Mouse (Mus musculus): ENCODE data around the gene Plxnd1. TPM values are rescaled to one million over a fixed set of nuclear protein-coding genes. Genes with fewer than 3 reads are reported as not detected.

Plxnd1 gene
- polyA plus RNA-seq, 2 experiments, result 50.4 to 61.9 TPM

- Histone ChIP-seq H3K27me3 (ENCODE audit: control insufficient read depth, insufficient read depth, low read length) (no peaks in the 10 kb centered on the region), H3K4me1 (ENCODE audit: control insufficient read depth, insufficient read depth, low read length) (no peaks in the 10 kb centered on the region), H3K9ac (ENCODE audit: low read depth, low read length, severe bottlenecking) (no peak overlapping the region), H3K4me2 (replicated peaks; ENCODE audit: low read depth, low read length, severe bottlenecking) (no peak overlapping the region), H3K27ac (replicated peaks; ENCODE audit: low read depth, low read length) (no peak overlapping the region), H3K9me3 (ENCODE audit: control insufficient read depth, low read length) (no peaks in the 10 kb centered on the region), H3K4me3 (replicated peaks; ENCODE audit: low read length) (no peak overlapping the region), H3K36me3 (ENCODE audit: control insufficient read depth, insufficient read depth, low read length) (peaks cover 6% of the 10 kb centered on the region; the same call in 1 of the 2 replicates)
- no peak for DNase-seq (ENCODE audit: low spot score)
- 89% methylated on average over 5 of the region's 5 CpGs for WGBS
- TF ChIP-seq POLR2A (IDR thresholded peaks at IDR 0.05; ENCODE audit: borderline replicate concordance, extremely low read depth, insufficient read depth, insufficient read length), result no peak
- ATAC-seq (ENCODE audit: low FRiP score, low read depth), result no peak
Observed at GRCm38 (mm10) chr6:116031052-116031451, 36.2 kb upstream of the Plxnd1 start.

DNA sequence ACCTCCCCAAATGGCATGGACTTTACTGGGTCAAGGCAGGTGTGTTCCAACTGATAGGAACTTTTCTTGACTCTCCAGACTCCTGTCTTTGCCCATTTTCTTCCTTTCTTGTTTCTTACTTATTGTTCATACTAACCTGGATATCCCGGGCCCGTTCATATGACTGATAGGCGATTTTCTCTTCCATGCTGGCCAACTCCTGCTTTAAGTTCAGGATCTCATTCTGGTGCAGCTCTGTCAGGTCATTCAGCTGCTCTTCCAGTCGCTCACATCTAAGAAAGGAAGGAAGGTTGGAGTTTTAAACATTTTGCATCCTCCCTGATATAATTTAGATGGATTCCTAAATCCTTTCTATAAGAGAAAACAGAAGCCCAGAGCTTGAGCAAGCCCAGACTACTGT is 29.9 kb upstream of the Plxnd1 start:
- DNase-seq (ENCODE audit: low spot score) (no peak), ATAC-seq (ENCODE audit: low FRiP score, low read depth) (no peak)
- Histone ChIP-seq H3K4me3 (replicated peaks; ENCODE audit: low read length) (no peak overlapping the region), H3K9ac (ENCODE audit: low read depth, low read length, severe bottlenecking) (no peak overlapping the region), H3K4me2 (replicated peaks; ENCODE audit: low read depth, low read length, severe bottlenecking) (no peak overlapping the region), H3K9me3 (ENCODE audit: control insufficient read depth, low read length) (peaks cover 10% of the 10 kb centered on the region), H3K27ac (replicated peaks; ENCODE audit: low read depth, low read length) (no peak overlapping the region), H3K27me3 (ENCODE audit: control insufficient read depth, insufficient read depth, low read length) (no peaks in the 10 kb centered on the region), H3K4me1 (ENCODE audit: control insufficient read depth, insufficient read depth, low read length) (no peaks in the 10 kb centered on the region), H3K36me3 (ENCODE audit: control insufficient read depth, insufficient read depth, low read length) (peaks cover 37% of the 10 kb centered on the region)
- WGBS, result 90% methylated on average over 4 of the region's 4 CpGs
- no peak for TF ChIP-seq POLR2A (IDR thresholded peaks at IDR 0.05; ENCODE audit: borderline replicate concordance, extremely low read depth, insufficient read depth, insufficient read length)

DNA sequence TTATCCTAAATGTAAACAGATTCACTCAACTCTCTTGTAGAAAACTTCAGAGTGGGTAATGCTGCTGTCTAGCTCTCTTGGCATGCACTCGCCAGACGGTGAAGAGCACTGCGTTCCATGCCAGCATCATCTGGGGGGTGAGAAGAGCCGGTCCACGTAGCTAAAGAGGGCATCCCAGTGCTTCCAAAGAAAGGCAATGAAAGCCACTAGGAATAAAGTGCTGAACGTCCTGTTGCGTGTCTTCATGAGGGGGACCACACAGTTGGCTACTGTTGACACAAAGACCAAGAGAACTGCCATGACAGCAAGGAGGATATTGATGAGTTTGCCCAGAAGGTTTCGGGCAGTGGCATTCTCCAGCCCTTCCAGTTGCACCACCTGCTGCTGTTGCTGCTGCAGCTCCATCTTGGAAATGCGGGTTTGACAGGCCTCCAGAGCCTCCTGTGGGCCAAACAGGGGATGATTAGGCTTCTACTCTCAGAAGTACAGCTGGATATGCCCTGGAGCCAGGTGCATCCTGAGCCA is 27.2 kb upstream of the Plxnd1 start:
- Histone ChIP-seq H3K27me3 (ENCODE audit: control insufficient read depth, insufficient read depth, low read length) (no peaks in the 10 kb centered on the region), H3K9me3 (ENCODE audit: control insufficient read depth, low read length) (peaks cover 10% of the 10 kb centered on the region), H3K4me1 (ENCODE audit: control insufficient read depth, insufficient read depth, low read length) (no peaks in the 10 kb centered on the region), H3K9ac (ENCODE audit: low read depth, low read length, severe bottlenecking) (no peak overlapping the region), H3K4me2 (replicated peaks; ENCODE audit: low read depth, low read length, severe bottlenecking) (no peak overlapping the region), H3K4me3 (replicated peaks; ENCODE audit: low read length) (no peak overlapping the region), H3K36me3 (ENCODE audit: control insufficient read depth, insufficient read depth, low read length) (peaks cover 43% of the 10 kb centered on the region), H3K27ac (replicated peaks; ENCODE audit: low read depth, low read length) (no peak overlapping the region)
- DNase-seq (ENCODE audit: low spot score), result no peak
- no peak for ATAC-seq (ENCODE audit: low FRiP score, low read depth)
- no peak for TF ChIP-seq POLR2A (IDR thresholded peaks at IDR 0.05; ENCODE audit: borderline replicate concordance, extremely low read depth, insufficient read depth, insufficient read length)
- 87% methylated on average over 9 of the region's 9 CpGs for WGBS

- Histone ChIP-seq H3K27me3 (ENCODE audit: control insufficient read depth, insufficient read depth, low read length) (no peaks in the 10 kb centered on the region), H3K27ac (replicated peaks; ENCODE audit: low read depth, low read length) (no peak overlapping the region), H3K4me3 (replicated peaks; ENCODE audit: low read length) (no peak overlapping the region), H3K36me3 (ENCODE audit: control insufficient read depth, insufficient read depth, low read length) (peaks cover 13% of the 10 kb centered on the region), H3K4me1 (ENCODE audit: control insufficient read depth, insufficient read depth, low read length) (no peaks in the 10 kb centered on the region), H3K9me3 (ENCODE audit: control insufficient read depth, low read length) (no peaks in the 10 kb centered on the region), H3K4me2 (replicated peaks; ENCODE audit: low read depth, low read length, severe bottlenecking) (no peak overlapping the region), H3K9ac (ENCODE audit: low read depth, low read length, severe bottlenecking) (no peak overlapping the region)
- 81% methylated on average over 3 of the region's 3 CpGs for WGBS
- ATAC-seq (ENCODE audit: low FRiP score, low read depth), result no peak
- no peak for TF ChIP-seq POLR2A (IDR thresholded peaks at IDR 0.05; ENCODE audit: borderline replicate concordance, extremely low read depth, insufficient read depth, insufficient read length)
- DNase-seq (ENCODE audit: low spot score), result no peak
Observed at GRCm38 (mm10) chr6:116015902-116016301, 21.1 kb upstream of the Plxnd1 start.

DNA sequence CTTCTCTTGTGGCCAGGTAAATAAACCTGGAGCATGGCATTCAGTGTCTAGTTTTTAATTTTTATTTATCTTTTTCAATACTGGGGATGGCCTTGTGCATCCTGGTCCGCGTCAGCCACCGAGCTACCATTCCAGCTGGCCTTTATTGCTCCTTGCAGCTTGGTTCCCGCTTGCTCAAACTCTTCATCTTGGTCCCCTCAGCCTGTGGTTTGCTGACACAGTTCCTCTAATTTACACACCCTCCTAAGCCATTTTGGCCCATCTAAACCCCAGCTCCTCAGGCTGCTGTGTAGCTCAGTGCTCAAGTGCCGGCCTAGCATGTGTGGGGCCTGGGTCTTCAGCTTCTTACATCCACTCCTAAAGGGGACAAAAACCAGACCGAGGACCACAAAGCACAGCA is 19.3 kb upstream of the Plxnd1 start:
- H3K27ac ChIP-seq (replicated peaks; ENCODE audit: low read depth, low read length), result no peak overlapping the region
- no peak for TF ChIP-seq POLR2A (IDR thresholded peaks at IDR 0.05; ENCODE audit: borderline replicate concordance, extremely low read depth, insufficient read depth, insufficient read length)
- no peak overlapping the region for H3K9ac ChIP-seq (ENCODE audit: low read depth, low read length, severe bottlenecking)
- no peaks in the 10 kb centered on the region for H3K4me1 ChIP-seq (ENCODE audit: control insufficient read depth, insufficient read depth, low read length)
- ATAC-seq (ENCODE audit: low FRiP score, low read depth) (no peak), DNase-seq (ENCODE audit: low spot score) (no peak)
- no peak overlapping the region for H3K4me2 ChIP-seq (replicated peaks; ENCODE audit: low read depth, low read length, severe bottlenecking)
- 68% methylated on average over 6 of the region's 6 CpGs for WGBS
- H3K27me3 ChIP-seq (ENCODE audit: control insufficient read depth, insufficient read depth, low read length), result no peaks in the 10 kb centered on the region
- peaks cover 5% of the 10 kb centered on the region; the same call in 1 of the 2 replicates for H3K36me3 ChIP-seq (ENCODE audit: control insufficient read depth, insufficient read depth, low read length)
- no peaks in the 10 kb centered on the region for H3K9me3 ChIP-seq (ENCODE audit: control insufficient read depth, low read length)
- no peak overlapping the region for H3K4me3 ChIP-seq (replicated peaks; ENCODE audit: low read length)

GRCm38 (mm10) chr6:116013687-116014086 is 18.9 kb upstream of the Plxnd1 start:
- WGBS, result 50% methylated on average over 3 of the region's 3 CpGs
- no peak for TF ChIP-seq POLR2A (IDR thresholded peaks at IDR 0.05; ENCODE audit: borderline replicate concordance, extremely low read depth, insufficient read depth, insufficient read length)
- ATAC-seq (ENCODE audit: low FRiP score, low read depth) (no peak), DNase-seq (ENCODE audit: low spot score) (no peak)
- no peak overlapping the region for H3K4me2 ChIP-seq (replicated peaks; ENCODE audit: low read depth, low read length, severe bottlenecking)
- no peaks in the 10 kb centered on the region for H3K9me3 ChIP-seq (ENCODE audit: control insufficient read depth, low read length)
- no peak overlapping the region for H3K9ac ChIP-seq (ENCODE audit: low read depth, low read length, severe bottlenecking)
- H3K27ac ChIP-seq (replicated peaks; ENCODE audit: low read depth, low read length), result no peak overlapping the region
- H3K4me1 ChIP-seq (ENCODE audit: control insufficient read depth, insufficient read depth, low read length), result no peaks in the 10 kb centered on the region
- 0 out of 2 replicates have a peak, but pooled peaks cover under 1% of the 10 kb centered on the region for H3K36me3 ChIP-seq (ENCODE audit: control insufficient read depth, insufficient read depth, low read length)
- H3K4me3 ChIP-seq (replicated peaks; ENCODE audit: low read length), result no peak overlapping the region
- no peaks in the 10 kb centered on the region for H3K27me3 ChIP-seq (ENCODE audit: control insufficient read depth, insufficient read depth, low read length)
